Mouse (Mus musculus): ENCODE data around the gene Usp48.

GRCm38 (mm10) chr4:137636597-137636996 is 43.0 kb downstream of the Usp48 start:
- no peak for TF ChIP-seq GATA1 (IDR thresholded peaks at IDR 0.05; ENCODE audit: borderline replicate concordance, low read length)
- TF ChIP-seq FLI1 (IDR thresholded peaks at IDR 0.05; ENCODE audit: low read length): no peak

Measured in megakaryocyte, embryonic 14.5 days (primary cell).